Mouse (Mus musculus): ENCODE data around the gene Xrra1. TPM values are rescaled to one million over a fixed set of nuclear protein-coding genes. Genes with fewer than 3 reads are reported as not detected.
"Not testable (repeated sequence)": the region's sequence is repeated elsewhere in the genome, so short reads cannot be mapped to it uniquely, and the experiment has no call there.

Xrra1 gene
- total RNA-seq, 2 experiments from 2014 or later = 0.66 to 1.2 TPM

DNA sequence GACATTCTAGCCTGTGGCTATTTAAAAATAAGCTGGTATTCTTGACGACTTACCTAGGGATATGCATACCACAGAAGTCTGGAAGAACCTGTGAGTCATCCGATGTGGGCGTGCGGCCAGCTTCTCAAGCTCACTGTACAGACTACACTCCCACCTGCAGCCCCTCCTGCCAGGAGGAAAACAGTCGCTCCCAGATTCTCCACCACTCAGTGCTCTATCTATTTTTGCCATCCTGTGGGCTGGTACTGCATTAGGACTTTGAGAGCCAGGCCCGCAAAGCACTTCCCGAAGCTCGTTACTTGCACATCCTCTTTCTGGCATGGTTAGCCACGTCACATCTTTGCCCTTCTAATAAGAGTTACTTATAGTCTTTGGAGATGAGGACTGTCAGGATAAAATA lies 88.4 kb downstream of the Xrra1 start:
- no peak for DNase-seq (ENCODE audit: low spot score)

- no peak for DNase-seq (ENCODE audit: low spot score)
These were observed 94.7 kb downstream of the Xrra1 start for GRCm38 (mm10) chr7:99953442-99954098.

DNA sequence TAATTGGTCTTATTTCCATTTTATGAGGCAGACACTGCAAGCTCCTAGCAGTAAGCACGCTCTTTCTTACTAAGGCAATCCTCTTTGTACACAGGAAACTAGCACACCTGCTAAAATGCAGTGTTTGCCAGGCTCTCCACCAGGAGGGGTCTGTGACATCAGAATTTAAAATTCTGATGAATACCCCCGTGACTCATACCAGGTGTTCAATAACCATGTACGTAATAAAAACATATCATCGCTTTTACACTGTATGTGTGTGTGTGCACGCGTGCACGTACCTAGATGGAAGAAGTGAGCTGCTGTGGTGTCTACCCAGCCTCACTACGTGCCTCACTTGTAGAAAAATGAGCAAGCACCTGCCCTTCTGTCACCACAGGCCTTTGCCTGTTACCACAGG lies 95.3 kb downstream of the Xrra1 start:
- no peak for DNase-seq (ENCODE audit: low spot score)

GRCm38 (mm10) chr7:99956095-99956494 lies 97.2 kb downstream of the Xrra1 start:
- DNase-seq (ENCODE audit: low spot score) = no peak

DNA sequence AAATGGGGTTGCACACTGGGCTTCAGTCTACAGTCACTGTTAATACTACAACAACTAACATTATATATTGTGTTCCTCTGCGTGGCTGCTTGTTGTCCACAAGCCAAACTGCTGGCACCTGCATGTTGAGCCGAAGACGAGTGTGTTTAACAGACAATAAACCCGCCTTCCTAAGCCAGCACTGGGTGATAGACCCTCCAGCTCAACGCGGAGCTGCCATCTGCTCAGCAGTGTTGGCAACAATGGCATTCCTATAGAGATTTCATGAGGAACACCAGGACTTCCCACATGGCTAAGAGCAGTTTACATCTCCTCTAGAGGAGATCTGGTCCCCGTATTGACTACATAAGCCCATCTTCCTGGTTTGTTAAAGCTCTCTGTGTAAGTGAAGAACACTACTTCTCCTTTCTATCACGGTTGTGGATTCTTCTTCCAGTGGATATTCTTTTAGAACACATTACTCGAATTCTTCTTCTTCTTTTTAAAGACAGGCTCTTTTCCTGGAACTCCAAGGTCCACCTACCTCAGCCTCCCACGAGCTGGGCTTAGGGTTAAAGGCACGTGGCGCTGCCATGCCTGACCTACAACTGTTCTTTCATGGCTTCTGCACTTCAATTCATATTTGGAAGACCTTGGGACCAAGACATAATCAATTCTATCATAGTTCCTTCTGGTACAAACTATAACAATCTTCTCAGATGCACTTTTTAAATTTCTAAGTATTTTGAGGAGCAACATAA lies 98.5 kb downstream of the Xrra1 start:
- DNase-seq (ENCODE audit: low spot score) = no peak

DNA sequence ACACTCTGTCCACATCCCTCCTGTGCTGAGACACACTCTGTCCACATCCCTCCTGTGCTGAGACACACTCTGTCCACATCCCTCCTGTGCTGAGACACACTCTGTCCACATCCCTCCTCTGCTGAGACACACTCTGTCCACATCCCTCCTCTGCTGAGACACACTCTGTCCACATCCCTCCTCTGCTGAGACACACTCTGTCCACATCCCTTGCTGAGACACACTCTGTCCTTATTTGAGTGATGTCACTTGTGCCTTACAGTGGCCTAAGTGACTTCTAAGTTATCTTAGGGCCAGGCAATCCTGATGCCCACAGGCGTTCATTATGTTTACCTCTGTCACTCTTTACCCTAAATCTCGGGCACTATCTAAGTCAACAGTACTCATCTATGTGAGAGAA lies 101.7 kb downstream of the Xrra1 start:
- DNase-seq (ENCODE audit: low spot score) = not testable (repeated sequence)

DNA sequence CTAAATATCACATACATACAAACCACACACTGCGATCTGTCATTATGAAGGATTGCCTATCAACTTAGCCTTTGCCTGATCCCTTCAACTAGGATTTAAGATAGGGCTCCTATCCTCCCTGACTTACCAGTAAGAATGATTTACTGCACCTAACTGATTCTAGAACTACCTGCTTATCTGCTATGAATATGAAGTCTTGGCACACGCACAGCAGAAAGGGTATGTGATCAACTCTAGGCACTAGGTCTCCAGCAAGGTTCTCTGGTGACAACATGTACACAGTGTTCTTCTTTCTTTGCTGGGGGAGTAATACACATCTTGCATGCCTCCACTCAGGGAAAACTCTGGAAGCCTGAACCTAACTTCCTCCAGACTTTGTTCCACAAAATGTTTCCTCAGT lies 102.6 kb downstream of the Xrra1 start:
- no peak for DNase-seq (ENCODE audit: low spot score)

DNA sequence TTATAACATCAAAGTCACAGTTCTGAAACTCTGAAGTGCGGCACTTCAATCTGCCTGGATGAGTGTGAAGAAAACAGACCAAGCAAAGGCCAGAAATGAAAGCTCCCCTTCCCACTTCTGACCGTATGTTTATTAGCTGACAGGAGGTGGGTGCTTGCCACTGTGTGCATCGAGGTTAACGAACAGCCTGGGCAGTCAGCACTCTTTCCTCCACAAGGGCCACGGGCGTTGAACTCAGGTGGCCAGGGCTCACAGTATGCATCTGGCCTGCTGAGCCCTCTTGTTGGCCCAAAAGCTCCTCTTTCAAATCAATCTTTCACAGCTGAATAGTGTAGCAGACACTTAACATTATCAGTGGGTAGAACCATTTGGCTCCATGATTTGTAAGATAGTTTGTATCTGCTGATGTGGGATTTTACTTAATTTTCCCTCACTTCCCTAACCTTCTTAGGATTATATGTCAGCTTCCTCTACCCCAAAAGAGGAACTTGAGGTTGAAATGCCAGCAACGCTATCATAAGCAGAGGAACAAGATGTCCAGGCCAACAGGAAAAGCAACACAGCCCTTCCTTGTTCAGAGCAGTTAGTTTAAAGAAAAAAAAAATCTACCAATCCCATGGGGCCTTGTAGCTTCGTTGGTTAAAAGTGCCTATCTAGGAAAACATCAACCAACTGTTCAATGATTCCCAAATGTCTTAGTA lies 103.8 kb downstream of the Xrra1 start:
- peak; percentile 24 for DNase-seq (ENCODE audit: low spot score)

GRCm38 (mm10) chr7:99963237-99963860 lies 104.4 kb downstream of the Xrra1 start:
- no peak for DNase-seq (ENCODE audit: low spot score)

GRCm38 (mm10) chr7:99965020-99965841 lies 106.3 kb downstream of the Xrra1 start:
- no peak for DNase-seq (ENCODE audit: low spot score)

- DNase-seq (ENCODE audit: low spot score) = no peak
These were observed 107.2 kb downstream of the Xrra1 start for GRCm38 (mm10) chr7:99966011-99966721.

Other genes with a start within 250 kb of the Xrra1 start
- 10 to 100 TPM; 42.6 to 56.8 TPM for gene Tpbgl, start 232.0 kb upstream of the Xrra1 start, total RNA-seq (2021)
- 1 to 10 TPM; 3.6 to 5.0 TPM for gene Slco2b1, start 147.8 kb upstream of the Xrra1 start, total RNA-seq (2021)
- gene Olfr520, start 128.8 kb upstream of the Xrra1 start, total RNA-seq (2021) = not detected
- not detected for gene Olfr521, start 95.6 kb upstream of the Xrra1 start, total RNA-seq (2021)
- gene Neu3, start 30.7 kb upstream of the Xrra1 start, total RNA-seq (2021) = 1 to 10 TPM; 2.5 to 3.0 TPM
- 10 to 100 TPM; 78.8 to 79.8 TPM for gene Spcs2, start 4.3 kb downstream of the Xrra1 start, total RNA-seq (2021)
- gene Rnf169, start 121.3 kb downstream of the Xrra1 start, total RNA-seq (2021) = 1 to 10 TPM; 4.6 to 7.1 TPM
- gene Chrdl2, start 147.1 kb downstream of the Xrra1 start, total RNA-seq (2021) = 1 to 10 TPM; 1.4 to 1.7 TPM